Mouse (Mus musculus): Measurements from ENCODE around the gene Lrp1.

GRCm38 (mm10) chr10:127514111-127514698, 106.7 kb downstream of the Lrp1 start:
- TF ChIP-seq E2F4 (IDR thresholded peaks at IDR 0.05; ENCODE audit: borderline replicate concordance, low read depth, low read length): no peak
- TF ChIP-seq CTCF (IDR thresholded peaks at IDR 0.05 in 2 of 3, conservative IDR thresholded peaks at IDR 0.05 in 1 of 3; ENCODE audit: control insufficient read depth in 1 of 3, insufficient read depth in 1 of 3, low read depth in 2 of 3, low read length in 3 of 3, poor library complexity in 1 of 3, severe bottlenecking in 1 of 3): no peak
- no peak for TF ChIP-seq POLR2A (IDR thresholded peaks at IDR 0.05; ENCODE audit: control insufficient read depth in 1 of 2, insufficient read depth in 1 of 2, low read depth in 1 of 2, low read length in 2 of 2, poor library complexity in 1 of 2)
- TF ChIP-seq RCOR1 (IDR thresholded peaks at IDR 0.05; ENCODE audit: low read depth, low read length): no peak

All from MEL (cell line).